Mouse (Mus musculus): Measurements from ENCODE around the gene Btbd9. TPM values are rescaled to one million over a fixed set of nuclear protein-coding genes. Genes with fewer than 3 reads are reported as not detected.
A peak's percentile ranks its signal among the peaks of the same experiment; 100 is the strongest.

Gene Btbd9
- total and polyA plus RNA-seq, 3 experiments: 24.7 to 33.8 TPM; not detected in 1

DNA sequence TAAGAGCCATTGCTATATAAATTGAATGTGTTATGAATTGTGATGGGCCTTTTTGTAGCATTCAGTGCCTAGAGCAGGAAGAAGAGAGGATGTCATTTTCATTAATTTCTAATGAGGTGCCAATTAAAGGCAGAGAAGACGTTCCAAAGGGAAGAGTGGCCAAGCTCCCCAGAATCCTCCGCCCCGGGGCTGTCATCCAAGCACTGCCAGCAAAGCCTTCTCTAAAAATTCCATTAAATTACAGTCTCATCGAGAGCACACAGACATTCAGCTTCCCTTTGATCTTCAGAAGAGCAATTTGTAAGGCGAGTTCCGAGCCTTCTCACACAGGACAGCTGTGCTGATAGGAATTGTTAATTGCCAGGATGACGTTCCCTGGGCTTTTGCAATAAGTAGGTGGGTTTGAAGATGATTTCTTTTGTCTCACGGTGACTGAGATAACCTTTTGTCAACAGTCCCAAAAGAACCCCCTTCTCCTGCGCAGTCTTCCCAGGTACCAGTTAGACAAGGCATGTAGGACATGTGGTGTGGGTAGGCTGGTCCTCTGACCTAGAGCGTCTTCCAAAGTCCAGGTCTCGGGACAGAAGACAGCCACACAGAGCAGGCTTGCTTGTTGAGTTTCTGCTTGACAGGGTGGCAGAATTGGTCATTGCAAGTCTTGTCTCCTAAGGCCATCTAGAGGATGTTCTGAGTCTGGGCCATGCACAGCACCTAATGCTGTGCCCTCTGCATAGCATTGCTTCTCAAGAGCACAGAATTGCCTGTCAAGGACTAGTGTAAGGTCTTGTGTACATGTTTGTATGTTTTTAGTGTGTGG, 381.5 kb downstream of the Btbd9 start:
- no peak overlapping the region for H3K27ac ChIP-seq (ENCODE audit: control insufficient read depth, low read depth, low read length)
- H3K9ac ChIP-seq (ENCODE audit: control insufficient read depth, low read depth, low read length, poor library complexity, severe bottlenecking): no peak overlapping the region
- DNase-seq (ENCODE audit: low read depth, low spot score): no peak
- H3K9me3 ChIP-seq (replicated peaks; ENCODE audit: insufficient read depth, low read length): no peaks in the 10 kb centered on the region
- no peaks in the 10 kb centered on the region for H3K79me2 ChIP-seq (ENCODE audit: control insufficient read depth, insufficient read depth, low read length, poor library complexity)
- peaks cover 0 to 1% of the 10 kb centered on the region in 2 experiments; a peak in 1 of 4 replicates for H3K36me3 ChIP-seq (ENCODE audit: control insufficient read depth in 1 of 2, insufficient read depth in 2 of 2, low read length in 2 of 2)
- TF ChIP-seq CTCF (IDR thresholded peaks at IDR 0.05 in 2 of 3, conservative IDR thresholded peaks at IDR 0.05 in 1 of 3; ENCODE audit: control insufficient read depth in 1 of 3, insufficient read depth in 1 of 3, low read depth in 2 of 3, low read length in 3 of 3, poor library complexity in 1 of 3, severe bottlenecking in 1 of 3) (peak in 1 of 3 experiments; percentile 4; a peak in 1 of 6 replicates), MAZ (IDR thresholded peaks at IDR 0.05; ENCODE audit: low read depth, low read length) (no peak), SMC3 (IDR thresholded peaks at IDR 0.05; ENCODE audit: low read depth, low read length) (peak; percentile 14; the same call in 1 of the 2 replicates)
- no peaks in the 10 kb centered on the region for H3K4me1 ChIP-seq (ENCODE audit: control insufficient read depth in 1 of 2, insufficient read depth in 2 of 2, low read length in 2 of 2)
- H3K4me3 ChIP-seq (ENCODE audit: control insufficient read depth in 1 of 2, insufficient read depth in 1 of 2, low read depth in 2 of 2, low read length in 2 of 2): no peak overlapping the region
- no peaks in the 10 kb centered on the region for H3K27me3 ChIP-seq (ENCODE audit: control insufficient read depth in 1 of 2, insufficient read depth in 2 of 2, low read length in 2 of 2)

DNA sequence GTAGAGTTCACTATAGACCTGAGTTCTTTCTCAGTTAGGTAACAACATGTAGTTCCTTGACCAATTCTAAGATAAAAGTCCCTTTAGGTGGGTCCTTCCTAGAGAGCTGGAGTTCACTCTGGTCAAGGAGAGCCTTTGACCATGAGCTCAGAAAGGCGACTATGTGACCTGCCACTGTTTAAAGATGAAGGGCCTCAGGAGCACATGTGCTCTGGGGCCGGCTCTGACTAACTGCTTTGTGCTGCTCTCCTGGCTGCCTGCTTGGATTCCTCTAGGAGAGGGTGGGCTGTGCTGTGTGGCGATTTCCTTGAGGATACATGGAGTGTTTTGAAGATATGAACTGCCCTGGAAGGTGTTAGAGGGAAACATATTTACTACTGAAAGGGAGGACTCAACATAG, 382.2 kb downstream of the Btbd9 start:
- Histone ChIP-seq H3K4me3 (ENCODE audit: control insufficient read depth in 1 of 2, insufficient read depth in 1 of 2, low read depth in 2 of 2, low read length in 2 of 2) (no peak overlapping the region), H3K36me3 (ENCODE audit: control insufficient read depth in 1 of 2, insufficient read depth in 2 of 2, low read length in 2 of 2) (peaks cover 0 to 1% of the 10 kb centered on the region in 2 experiments; a peak in 1 of 4 replicates), H3K4me1 (ENCODE audit: control insufficient read depth in 1 of 2, insufficient read depth in 2 of 2, low read length in 2 of 2) (no peaks in the 10 kb centered on the region), H3K27me3 (ENCODE audit: control insufficient read depth in 1 of 2, insufficient read depth in 2 of 2, low read length in 2 of 2) (no peaks in the 10 kb centered on the region), H3K9me3 (replicated peaks; ENCODE audit: insufficient read depth, low read length) (no peaks in the 10 kb centered on the region), H3K27ac (ENCODE audit: control insufficient read depth, low read depth, low read length) (no peak overlapping the region), H3K9ac (ENCODE audit: control insufficient read depth, low read depth, low read length, poor library complexity, severe bottlenecking) (no peak overlapping the region), H3K79me2 (ENCODE audit: control insufficient read depth, insufficient read depth, low read length, poor library complexity) (no peaks in the 10 kb centered on the region)
- no peak for TF ChIP-seq CTCF (IDR thresholded peaks at IDR 0.05 in 2 of 3, conservative IDR thresholded peaks at IDR 0.05 in 1 of 3; ENCODE audit: control insufficient read depth in 1 of 3, insufficient read depth in 1 of 3, low read depth in 2 of 3, low read length in 3 of 3, poor library complexity in 1 of 3, severe bottlenecking in 1 of 3)
- TF ChIP-seq POLR2A (IDR thresholded peaks at IDR 0.05; ENCODE audit: control insufficient read depth in 1 of 2, insufficient read depth in 1 of 2, low read depth in 1 of 2, low read length in 2 of 2, poor library complexity in 1 of 2): no peak
- no peak for TF ChIP-seq ETS1 (IDR thresholded peaks at IDR 0.05; ENCODE audit: low read depth, low read length)
- no peak for TF ChIP-seq SMC3 (IDR thresholded peaks at IDR 0.05; ENCODE audit: low read depth, low read length)
- TF ChIP-seq ELF1 (IDR thresholded peaks at IDR 0.05; ENCODE audit: low read depth, low read length): no peak
- TF ChIP-seq NRF1 (IDR thresholded peaks at IDR 0.05; ENCODE audit: insufficient read depth, low read depth, low read length, poor library complexity, severe bottlenecking): no peak
- no peak for TF ChIP-seq EP300 (IDR thresholded peaks at IDR 0.05; ENCODE audit: low read depth in 1 of 2, low read length in 2 of 2)
- DNase-seq (ENCODE audit: low read depth, low spot score): no peak

DNA sequence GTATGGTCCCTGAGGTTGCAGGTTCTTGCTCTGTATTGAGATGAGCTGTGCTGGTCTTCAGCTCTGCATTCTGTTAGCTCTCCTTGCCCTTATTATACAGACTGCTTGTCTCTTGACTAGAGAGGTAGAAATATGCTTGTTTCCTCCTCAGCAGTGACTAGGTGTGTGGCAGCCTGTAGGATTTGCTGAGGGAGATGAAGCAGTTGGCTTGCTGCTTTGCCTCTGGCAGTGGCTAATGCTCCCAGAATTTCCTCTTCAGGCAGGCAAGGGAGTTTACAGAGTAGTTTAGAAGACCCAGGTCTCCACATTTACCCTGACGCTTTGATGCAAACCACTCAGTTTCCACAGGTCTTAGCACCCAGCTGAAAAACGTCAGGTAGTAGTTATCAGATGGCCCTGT, 382.7 kb downstream of the Btbd9 start:
- peaks cover 0 to 1% of the 10 kb centered on the region in 2 experiments; a peak in 1 of 4 replicates for H3K36me3 ChIP-seq (ENCODE audit: control insufficient read depth in 1 of 2, insufficient read depth in 2 of 2, low read length in 2 of 2)
- H3K9me3 ChIP-seq (replicated peaks; ENCODE audit: insufficient read depth, low read length): no peaks in the 10 kb centered on the region
- no peaks in the 10 kb centered on the region for H3K4me1 ChIP-seq (ENCODE audit: control insufficient read depth in 1 of 2, insufficient read depth in 2 of 2, low read length in 2 of 2)
- no peaks in the 10 kb centered on the region for H3K27me3 ChIP-seq (ENCODE audit: control insufficient read depth in 1 of 2, insufficient read depth in 2 of 2, low read length in 2 of 2)
- TF ChIP-seq MAZ (IDR thresholded peaks at IDR 0.05; ENCODE audit: low read depth, low read length) (no peak), MAX (IDR thresholded peaks at IDR 0.05; ENCODE audit: low read length) (no peak), CHD2 (IDR thresholded peaks at IDR 0.05; ENCODE audit: low read length) (no peak), RAD21 (IDR thresholded peaks at IDR 0.05; ENCODE audit: low read depth, low read length) (no peak), CTCF (IDR thresholded peaks at IDR 0.05 in 2 of 3, conservative IDR thresholded peaks at IDR 0.05 in 1 of 3; ENCODE audit: control insufficient read depth in 1 of 3, insufficient read depth in 1 of 3, low read depth in 2 of 3, low read length in 3 of 3, poor library complexity in 1 of 3, severe bottlenecking in 1 of 3) (no peak), UBTF (IDR thresholded peaks at IDR 0.05; ENCODE audit: borderline replicate concordance, insufficient read depth, low read depth, low read length) (no peak), EP300 (IDR thresholded peaks at IDR 0.05; ENCODE audit: low read depth in 1 of 2, low read length in 2 of 2) (no peak), POLR2AphosphoS5 (IDR thresholded peaks at IDR 0.05; ENCODE audit: borderline replicate concordance, low read depth, low read length) (no peak), ZNF384 (IDR thresholded peaks at IDR 0.05; ENCODE audit: low read depth, low read length) (no peak), MXI1 (IDR thresholded peaks at IDR 0.05; ENCODE audit: low read depth, low read length) (no peak), MYB (IDR thresholded peaks at IDR 0.05; ENCODE audit: low read depth, low read length) (no peak), GABPA (IDR thresholded peaks at IDR 0.05; ENCODE audit: low read depth, low read length) (no peak), ZMIZ1 (IDR thresholded peaks at IDR 0.05; ENCODE audit: low read depth, low read length) (no peak), RCOR1 (IDR thresholded peaks at IDR 0.05; ENCODE audit: low read depth, low read length) (no peak), SMC3 (IDR thresholded peaks at IDR 0.05; ENCODE audit: low read depth, low read length) (no peak), MYC (IDR thresholded peaks at IDR 0.05; ENCODE audit: low read depth, low read length) (no peak), POLR2AphosphoS2 (IDR thresholded peaks at IDR 0.05; ENCODE audit: low read length) (no peak)
- H3K9ac ChIP-seq (ENCODE audit: control insufficient read depth, low read depth, low read length, poor library complexity, severe bottlenecking): no peak overlapping the region
- H3K4me3 ChIP-seq (ENCODE audit: control insufficient read depth in 1 of 2, insufficient read depth in 1 of 2, low read depth in 2 of 2, low read length in 2 of 2): no peak overlapping the region
- no peak for DNase-seq (ENCODE audit: low read depth, low spot score)
- H3K27ac ChIP-seq (ENCODE audit: control insufficient read depth, low read depth, low read length): no peak overlapping the region
- H3K79me2 ChIP-seq (ENCODE audit: control insufficient read depth, insufficient read depth, low read length, poor library complexity): no peaks in the 10 kb centered on the region

Data from MEL (cell line).